32 mouse cellular contexts compared by ENCODE assay signal in the genomic region with DNA sequence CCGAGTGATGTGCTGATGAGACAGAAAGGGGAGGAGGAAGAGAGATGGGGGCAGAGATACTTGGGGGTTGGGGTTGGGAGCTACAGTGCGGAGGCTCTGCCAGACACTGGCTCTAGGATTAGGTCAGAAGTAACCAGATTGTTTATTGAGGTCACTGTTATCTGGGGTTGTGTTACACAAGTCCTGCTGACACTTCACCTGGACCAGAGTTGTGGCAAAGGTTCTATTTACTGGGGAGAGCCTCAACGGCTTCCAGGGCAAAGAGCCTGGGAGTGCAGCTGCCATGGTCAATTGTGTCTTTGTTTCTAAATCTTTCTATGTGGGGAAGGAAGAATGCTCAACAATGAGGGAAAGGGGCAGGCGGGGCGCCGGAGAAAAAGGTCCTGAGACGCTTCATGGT.
DNase-seq lines count a peak whose midpoint lies in the region; ATAC-seq lines count a peak whose summit lies in the region.
"Had no signal": no experiment of that assay in that cellular context is flagged by ENCODE, and none has a peak within 500 bp of the region (broad histone marks: within the 10 kb centered on the region; RNA-seq: fewer than 3 reads in every experiment).

No protein-coding gene starts in this region.

- H3K27ac ChIP-seq in embryonic facial prominence, embryonic 10.5 days (replicated peaks) = 0 out of 2 replicates have a peak overlapping the region, but pooled peaks have one; percentile 35
- H3K27ac ChIP-seq in liver, embryonic 15.5 days (replicated peaks) = peak overlapping the region; percentile 59
- H3K27ac ChIP-seq: forebrain, embryonic 12.5 days; heart, adult 2 months; hindbrain, embryonic 15.5 days; layer of hippocampus, adult 2 months; midbrain, embryonic 13.5 days had no signal

- intact Hi-C loops in left cerebral cortex, postnatal 36 days (cut with DNase I) = no loop called here

- H3K4me2 ChIP-seq in liver, embryonic 15.5 days = no peak overlapping the region
- H3K4me2 ChIP-seq: forebrain, embryonic 12.5 days; heart, embryonic 12.5 days; hindbrain, embryonic 15.5 days; midbrain, embryonic 13.5 days had no signal

- no peaks in the 10 kb centered on the region for H3K27me3 ChIP-seq in embryonic facial prominence, embryonic 10.5 days (replicated peaks; ENCODE audit: low read depth, poor library complexity, severe bottlenecking)
- no peaks in the 10 kb centered on the region for H3K27me3 ChIP-seq in liver, embryonic 15.5 days
- H3K27me3 ChIP-seq: CH12.LX; forebrain, embryonic 12.5 days; heart, embryonic 12.5 days; hindbrain, embryonic 15.5 days; midbrain, embryonic 13.5 days; Patski had no signal

- H3K9me3 ChIP-seq in embryonic facial prominence, embryonic 10.5 days = peaks cover 4% of the 10 kb centered on the region; the same call in 1 of the 2 replicates
- H3K9me3 ChIP-seq in liver, embryonic 15.5 days (replicated peaks) = no peaks in the 10 kb centered on the region
- H3K9me3 ChIP-seq: forebrain, embryonic 12.5 days; heart, embryonic 12.5 days; hindbrain, embryonic 15.5 days; midbrain, embryonic 13.5 days had no signal

- ATAC-seq in liver, embryonic 15.5 days (ENCODE audit: insufficient read depth) = peak; percentile 72
- ATAC-seq: forebrain, postnatal 0 days; inflammation-experienced regulatory T-cells, adult 6 months; lung, postnatal 0 days; midbrain, embryonic 13.5 days; Patski had no signal

- DNase-seq in retina, postnatal 1 day = peak; percentile 63
- DNase-seq in retina, embryonic 14.5 days (ENCODE audit: low spot score) = no peak
- DNase-seq in embryonic facial prominence, embryonic 10.5 days (ENCODE audit: low spot score) = no peak
- DNase-seq in right cerebral cortex, postnatal 14 days = no peak
- no peak for DNase-seq in left cerebral cortex, postnatal 36 days (ENCODE audit: low spot score in 2 of 2)
- no peak for DNase-seq in layer of hippocampus, postnatal 10 days (ENCODE audit: low spot score in 2 of 2)
- DNase-seq: adrenal gland, adult 8-10 months; B cell, adult 2 months; cerebellum, adult 18-20 months; cerebellum, postnatal 10 days; forebrain, postnatal 0 days; heart, adult 2 months; heart, postnatal 4 days; kidney, adult 18-20 months; kidney, postnatal 36 days; lung, adult 18-20 months; lung, postnatal 4 days; right cerebral cortex, adult 18-20 months; right cerebral cortex, postnatal 4 days; thymus, postnatal 4 days had no signal

- peaks cover 35% of the 10 kb centered on the region for H3K4me1 ChIP-seq in embryonic facial prominence, embryonic 10.5 days
- 0 out of 2 replicates have a peak, but pooled peaks cover 8% of the 10 kb centered on the region for H3K4me1 ChIP-seq in liver, embryonic 15.5 days (replicated peaks)

- no peak overlapping the region for H3K9ac ChIP-seq in liver, embryonic 15.5 days
- H3K9ac ChIP-seq: forebrain, embryonic 12.5 days; forebrain, postnatal 0 days; heart, embryonic 12.5 days; hindbrain, embryonic 15.5 days; midbrain, embryonic 13.5 days had no signal

- H3K4me3 ChIP-seq in embryonic facial prominence, embryonic 10.5 days = no peak overlapping the region
- H3K4me3 ChIP-seq in liver, embryonic 15.5 days (replicated peaks) = no peak overlapping the region
- H3K4me3 ChIP-seq: erythroblast, embryonic 14.5 days; forebrain, embryonic 12.5 days; heart, adult 2 months; heart, embryonic 12.5 days; hindbrain, embryonic 15.5 days; layer of hippocampus, adult 2 months; midbrain, embryonic 13.5 days had no signal

- no peaks in the 10 kb centered on the region for H3K36me3 ChIP-seq in embryonic facial prominence, embryonic 10.5 days (replicated peaks)
- H3K36me3 ChIP-seq in liver, embryonic 15.5 days (replicated peaks) = no peaks in the 10 kb centered on the region
- H3K36me3 ChIP-seq: forebrain, embryonic 12.5 days; G1E; heart, embryonic 12.5 days; hindbrain, embryonic 15.5 days; midbrain, embryonic 13.5 days had no signal

- 75% methylated on average over 7 of the region's 7 CpGs for WGBS in embryonic facial prominence, embryonic 10.5 days
- 65% methylated on average over 7 of the region's 7 CpGs for WGBS in liver, embryonic 15.5 days (ENCODE audit: insufficient replicate concordance)
